Mouse (Mus musculus): ENCODE data around the gene Ctsw.

DNA sequence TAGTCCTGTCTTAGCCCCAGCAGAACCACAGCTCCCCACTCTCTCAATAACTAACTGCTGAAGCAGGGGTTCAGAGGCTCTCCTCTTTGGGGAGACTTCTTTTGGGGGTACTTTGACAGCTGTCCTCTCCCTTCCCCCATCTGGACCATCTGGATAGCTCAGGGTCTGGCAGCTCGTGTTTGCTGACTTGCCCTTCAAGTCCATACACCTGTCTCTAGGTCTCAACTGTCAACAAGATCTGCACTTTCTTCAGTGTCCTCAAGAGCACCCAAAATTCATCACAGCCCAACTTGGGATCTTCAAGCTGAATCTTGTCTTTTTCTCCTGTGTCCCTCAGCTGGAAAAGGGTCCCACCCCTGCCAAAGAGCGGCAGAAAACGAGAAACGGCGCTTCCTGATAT, 46.5 kb downstream of the Ctsw start:
- TF ChIP-seq CTCF (IDR thresholded peaks at IDR 0.05; ENCODE audit: low read depth) (no peak), EP300 (IDR thresholded peaks at IDR 0.05; ENCODE audit: low read depth) (no peak)
